Mouse (Mus musculus) CD4-positive helper T cell, adult 2 months (primary cell): ENCODE results near the gene Fzr1.

ENCODE experiments used
- DNase-seq: peaks from one replicate; pipeline ENCODE4 v3.0.0-alpha.2; 2012; ENCODE audit warnings: low read depth, missing footprints, low spot score

Fzr1 gene

GRCm38 (mm10) chr10:81382039-81382438 is 3.7 kb upstream of the Fzr1 start:
- peak; percentile 80 for DNase-seq

DNA sequence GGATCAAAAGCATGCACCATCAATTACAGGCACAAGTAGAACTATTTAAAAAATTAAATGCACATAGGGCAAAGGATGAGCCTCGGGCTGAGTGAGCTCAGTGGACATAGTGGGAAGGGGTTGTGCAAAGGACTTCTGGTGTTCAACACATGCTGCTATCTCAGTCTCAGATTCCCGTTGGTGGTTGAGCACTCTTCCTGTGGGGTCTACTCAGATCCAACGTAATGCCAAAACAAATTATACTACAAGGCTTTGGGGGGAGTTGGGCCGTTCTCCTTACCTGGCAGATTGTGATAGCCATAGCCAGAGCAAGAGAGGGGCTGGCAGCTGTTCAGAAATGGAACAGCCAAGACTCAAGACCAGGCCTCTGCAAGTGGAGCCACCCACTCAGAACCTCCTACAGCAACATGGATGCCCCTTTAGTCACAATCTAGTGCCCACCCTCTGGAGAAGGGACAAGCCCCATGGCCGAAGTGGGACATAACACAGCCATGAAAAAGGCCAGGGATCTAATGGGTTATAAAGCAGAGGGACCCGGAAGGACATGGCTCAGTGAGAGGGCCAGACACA is 1.6 kb upstream of the Fzr1 start:
- no peak for DNase-seq

DNA sequence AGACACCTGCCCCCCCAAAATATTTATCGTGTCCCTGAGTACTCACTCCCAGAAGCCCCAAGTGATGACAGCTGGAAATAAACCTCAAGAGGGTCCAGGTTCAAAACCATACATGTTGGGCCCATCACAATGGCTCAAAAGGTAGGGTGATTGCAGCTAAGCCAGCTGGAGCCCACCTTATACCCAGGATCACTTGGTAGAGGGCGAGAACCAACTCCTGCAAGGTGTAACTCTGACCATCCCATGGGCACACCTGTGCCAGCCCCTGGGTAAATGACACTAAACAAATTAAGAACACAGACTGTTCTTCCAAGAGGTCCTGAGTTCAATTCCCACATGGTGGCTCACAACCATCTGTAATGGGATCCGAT is 852 bp upstream of the Fzr1 start:
- no peak for DNase-seq

- peak; percentile 100 for DNase-seq
Observed at GRCm38 (mm10) chr10:81378553-81379182, 352 bp upstream of the Fzr1 start.

GRCm38 (mm10) chr10:81377362-81377664 is 1.0 kb downstream of the Fzr1 start:
- DNase-seq: peak; percentile 28

- DNase-seq: peak; percentile 29
Observed at GRCm38 (mm10) chr10:81376561-81377361, 1.6 kb downstream of the Fzr1 start.

GRCm38 (mm10) chr10:81375322-81375721 is 3.0 kb downstream of the Fzr1 start:
- no peak for DNase-seq

DNA sequence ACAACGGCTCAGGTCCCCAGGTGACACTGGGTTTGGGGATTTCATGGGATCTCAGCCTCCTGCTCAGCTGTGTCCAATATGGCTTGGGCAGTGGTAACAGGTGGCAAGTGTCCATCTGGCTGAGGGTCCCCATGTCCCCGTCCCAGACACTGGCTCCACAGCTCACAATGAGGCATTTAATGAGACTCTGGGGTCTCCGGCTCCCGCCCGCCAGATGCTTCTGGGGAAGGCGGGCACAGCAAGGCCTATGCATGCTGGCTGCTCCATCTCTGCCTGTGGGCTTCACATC is 11.2 kb downstream of the Fzr1 start:
- no peak for DNase-seq

- DNase-seq: no peak
Observed at GRCm38 (mm10) chr10:81366477-81367206, 11.7 kb downstream of the Fzr1 start.

DNA sequence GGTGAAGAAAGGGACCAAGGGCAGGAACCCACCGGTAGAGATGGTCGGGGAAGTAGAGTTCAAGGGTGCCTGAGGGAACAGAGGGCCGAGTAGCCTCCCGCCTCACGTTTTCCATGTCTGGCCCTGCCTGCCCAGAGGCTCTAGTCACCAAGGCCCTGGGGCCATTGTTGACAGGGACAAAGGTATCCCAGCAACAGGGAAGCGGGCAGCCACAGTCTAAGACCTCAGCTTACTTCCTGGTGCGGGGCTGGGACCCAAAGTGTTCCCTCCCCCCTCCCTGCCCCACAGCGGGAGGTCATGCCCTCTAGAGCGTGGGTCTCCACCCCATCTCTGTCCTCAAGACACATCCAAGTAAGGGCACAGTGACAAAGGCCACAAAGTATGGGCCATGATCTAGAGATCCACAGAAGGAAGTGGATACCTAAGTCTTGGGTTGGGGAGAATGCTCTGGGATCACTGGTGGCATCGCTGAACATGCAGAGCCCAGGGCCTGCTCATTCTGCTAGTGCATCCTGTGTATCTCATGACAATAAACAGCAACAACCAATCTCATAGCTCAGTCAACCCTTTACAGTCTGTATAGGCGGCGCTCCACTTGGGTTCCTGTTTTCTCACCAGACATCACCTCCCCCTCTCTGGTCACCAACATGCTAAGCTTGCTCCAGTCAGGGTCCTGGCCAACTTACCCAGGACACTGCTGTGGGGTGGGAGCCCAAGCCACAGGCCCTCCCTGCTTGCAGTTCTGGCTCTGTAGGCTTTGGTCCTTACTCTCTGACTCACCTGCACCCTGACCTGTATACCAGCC is 12.4 kb downstream of the Fzr1 start, which contains the start of gene 4930404N11Rik:
4930404N11Rik (minus strand) TSS at position 145 of the 805 bp plus-strand sequence.
- no peak for DNase-seq

- DNase-seq: no peak
Observed at GRCm38 (mm10) chr10:81365073-81365472, 13.2 kb downstream of the Fzr1 start.

DNA sequence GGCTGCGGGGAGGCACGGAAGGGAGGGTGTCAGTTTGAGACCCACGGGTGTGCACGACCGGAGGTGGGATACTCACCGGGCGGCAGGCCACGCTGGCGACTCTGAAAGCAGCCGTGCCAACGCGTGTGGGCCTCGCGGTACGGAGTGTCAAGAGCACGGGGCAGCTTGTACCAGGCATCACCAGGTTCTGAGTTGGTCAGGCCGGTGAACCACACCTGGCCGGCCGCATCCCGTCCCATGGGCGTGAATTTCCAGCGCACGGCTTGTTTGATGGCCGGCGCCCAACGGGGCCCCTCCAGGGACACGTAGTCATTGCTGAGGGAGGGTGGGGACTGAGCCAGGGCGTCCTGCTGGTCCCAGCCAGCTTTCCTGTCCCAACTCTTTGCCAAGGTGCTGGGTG is 13.7 kb downstream of the Fzr1 start:
- DNase-seq: no peak

DNA sequence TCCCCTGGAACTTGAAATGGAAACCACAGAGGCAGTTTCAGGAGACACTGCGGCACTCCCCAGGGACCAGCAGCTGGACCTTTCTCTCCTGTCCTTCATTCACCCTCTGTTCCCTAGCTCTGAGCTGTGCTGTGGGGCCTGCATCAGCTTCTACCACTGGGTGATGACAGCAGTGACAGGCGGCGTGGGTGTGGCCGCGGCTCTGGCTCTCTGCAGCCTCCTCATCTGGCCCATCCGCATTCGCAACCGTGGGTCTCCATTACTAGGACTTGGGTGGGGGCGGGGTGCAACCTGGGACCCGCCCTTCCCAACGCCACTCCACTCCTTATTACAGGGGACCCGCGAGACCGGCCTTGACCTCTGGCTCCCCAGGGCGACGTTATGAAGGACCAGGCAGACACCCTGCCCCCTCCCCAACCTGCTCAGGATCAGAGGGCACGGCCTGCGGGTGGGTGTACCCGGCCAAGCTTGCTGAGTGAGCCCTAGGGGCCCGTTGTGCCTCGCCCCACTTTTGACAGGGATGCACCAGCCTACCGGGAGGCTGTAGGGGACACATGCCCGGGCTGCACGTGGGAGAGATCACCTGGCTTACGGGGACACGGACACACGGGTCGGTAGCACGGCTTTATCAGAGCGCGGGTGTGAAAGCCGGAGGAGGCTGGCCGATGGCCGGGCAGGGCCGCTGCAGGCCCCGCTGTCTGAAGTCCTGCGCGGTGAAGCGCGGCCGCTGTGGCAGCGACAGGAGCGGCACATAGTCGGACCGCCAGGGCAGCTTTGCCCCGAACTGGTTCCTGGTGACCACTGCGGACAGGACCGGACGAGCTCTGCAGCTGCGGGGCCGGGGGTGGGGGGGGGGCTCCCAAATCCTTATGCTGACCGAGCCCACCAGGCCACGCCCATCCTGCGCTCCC is 14.6 kb downstream of the Fzr1 start:
- DNase-seq: no peak

GRCm38 (mm10) chr10:81362336-81362949 is 15.9 kb downstream of the Fzr1 start:
- no peak for DNase-seq

GRCm38 (mm10) chr10:81360721-81361120 is 17.6 kb downstream of the Fzr1 start:
- DNase-seq: no peak

DNA sequence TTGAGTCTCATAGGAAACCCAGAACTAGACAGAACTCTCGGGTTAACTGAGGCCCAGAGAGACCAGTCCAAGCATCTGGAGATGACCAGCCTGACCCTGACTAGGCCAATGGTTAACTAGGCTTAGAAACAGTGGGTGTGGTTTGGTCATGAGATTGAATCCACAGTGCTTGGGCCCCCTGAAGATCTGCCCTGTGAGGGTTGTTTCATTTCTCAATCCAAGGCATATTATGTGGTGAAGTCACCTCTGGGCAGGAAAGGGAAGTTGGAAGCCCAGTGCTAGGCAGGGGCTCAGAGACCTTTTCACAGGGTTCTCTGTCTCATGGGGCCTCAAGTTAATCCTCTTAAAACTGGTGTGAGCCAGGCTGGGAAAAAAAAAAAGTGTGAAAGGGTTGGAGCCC is 19.5 kb downstream of the Fzr1 start:
- DNase-seq: no peak

- DNase-seq: no peak
Observed at GRCm38 (mm10) chr10:81358209-81358608, 20.1 kb downstream of the Fzr1 start.

GRCm38 (mm10) chr10:81356991-81357844 is 21.1 kb downstream of the Fzr1 start, which contains the start of gene Mfsd12:
TSS of gene Mfsd12 (plus strand) at chr10:81357491.
- DNase-seq: peak; percentile 94

DNA sequence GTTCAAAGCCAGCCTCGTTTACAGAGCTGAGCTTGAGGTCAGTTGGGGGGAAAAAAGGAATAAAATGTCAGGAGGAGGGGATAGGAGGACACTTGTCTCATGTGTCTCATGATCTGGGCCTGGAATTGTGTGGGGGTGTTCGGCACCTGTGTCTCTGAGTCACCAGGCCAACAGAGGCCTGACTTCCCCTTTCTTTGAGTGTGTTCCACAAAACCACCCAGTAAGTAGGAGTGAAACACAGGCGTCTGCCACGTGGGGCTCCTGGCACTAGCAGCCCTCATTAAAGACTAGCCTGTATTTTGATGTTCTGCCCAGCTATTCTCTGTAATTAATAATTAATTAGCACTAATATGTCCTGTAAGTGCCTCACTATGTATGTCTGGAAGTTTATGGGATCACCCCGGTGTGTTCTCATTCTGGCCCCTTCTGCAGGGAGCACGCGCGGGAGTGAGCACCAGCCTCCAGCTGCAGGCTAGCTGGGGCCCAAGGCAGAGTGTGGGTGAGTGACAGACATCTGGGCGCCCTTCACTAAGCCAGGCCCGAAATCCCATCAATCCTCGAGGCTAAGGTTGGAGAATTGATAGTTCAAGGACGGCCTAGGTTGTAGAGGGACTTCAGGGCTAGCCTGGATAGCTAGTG is 21.8 kb downstream of the Fzr1 start:
- no peak for DNase-seq
